Mouse (Mus musculus): Measurements from ENCODE around the gene Rbak. TPM values are rescaled to one million over a fixed set of nuclear protein-coding genes. Genes with fewer than 3 reads are reported as not detected.
"Not testable (repeated sequence)": the region's sequence is repeated elsewhere in the genome, so short reads cannot be mapped to it uniquely, and the experiment has no call there.

Gene Rbak
- 1.5 and 2.4 TPM in 2 replicates for polyA plus RNA-seq (2012; ENCODE audit: insufficient read depth, insufficient read length, missing spikeins)

DNA sequence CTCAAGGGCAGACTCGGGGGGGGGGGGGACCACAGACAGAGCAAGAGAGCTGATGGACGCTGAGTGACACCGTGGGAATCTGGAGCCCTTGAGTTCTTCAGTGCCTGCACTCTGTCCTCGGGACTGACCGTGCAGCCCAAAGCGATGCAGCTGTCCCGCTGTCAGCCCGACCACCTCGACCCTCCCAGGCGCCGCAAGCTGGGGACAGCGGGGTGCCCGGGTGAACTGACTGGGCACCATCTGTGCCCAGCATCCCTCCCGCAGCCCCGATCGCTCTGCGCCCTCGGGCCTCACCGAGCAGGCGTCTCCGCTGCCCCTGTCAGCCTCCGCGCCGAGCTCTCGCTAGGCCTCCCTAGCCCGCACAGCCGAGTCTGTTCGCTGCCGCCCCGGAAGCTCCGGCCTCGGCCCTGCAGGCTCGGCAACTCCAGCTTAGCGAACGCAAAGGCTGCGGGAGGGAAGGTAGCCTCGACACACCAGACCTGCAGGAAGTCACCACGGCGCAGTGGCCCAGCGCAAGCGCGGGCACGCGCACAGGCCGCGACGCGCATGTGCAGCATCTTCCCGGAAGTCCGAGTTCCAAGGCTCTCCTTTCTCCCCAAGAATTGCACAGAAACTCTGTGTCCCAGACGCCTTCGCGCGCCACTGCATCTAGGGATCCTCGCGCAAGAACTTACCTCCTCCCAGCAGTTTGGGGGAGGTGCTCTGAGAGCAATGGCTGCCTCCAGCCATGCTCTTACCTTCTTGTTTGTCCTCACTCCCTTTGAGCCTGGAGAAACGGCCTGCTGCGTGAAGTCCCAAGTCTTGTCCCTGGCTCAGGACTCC, at the start of gene Rbak, which contains the start of gene Spdye4b:
Gene Rbak, minus strand, starts transcription at position 521 of the 822 bp plus-strand sequence.
Gene Spdye4b, plus strand, starts transcription at position 763 of the 822 bp plus-strand sequence.
- H3K27ac ChIP-seq (replicated peaks; ENCODE audit: low read depth, low read length): peak within 1 kb of the TSS; percentile 32; the same call in 1 of the 2 replicates
- peak within 1 kb of the TSS; percentile 86 for H3K4me3 ChIP-seq (ENCODE audit: insufficient read depth, low read depth, low read length)
- no peaks in the 10 kb centered on the region; the same call in 1 of the 2 replicates for H3K4me1 ChIP-seq (ENCODE audit: control insufficient read depth, insufficient read depth, insufficient read length, low read length)

DNA sequence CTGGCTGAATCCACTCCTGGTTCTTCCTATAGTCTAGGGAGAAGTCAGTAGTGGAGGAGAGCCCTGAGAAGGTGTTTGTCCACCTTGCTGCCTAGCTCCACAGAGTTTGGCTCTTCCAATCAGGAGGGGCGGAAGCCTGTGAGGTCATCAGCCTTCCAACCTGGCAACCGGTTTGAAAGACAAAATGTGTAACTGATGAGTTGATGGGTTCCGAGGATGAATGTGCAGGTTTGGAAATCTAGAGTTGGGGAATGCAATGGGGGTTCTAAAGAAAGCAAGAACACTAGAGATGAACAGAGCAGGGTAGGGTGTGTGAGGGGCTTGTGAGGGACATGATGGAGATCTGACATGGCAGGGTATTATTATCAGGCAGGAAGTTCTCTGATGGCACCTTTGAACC, 46.2 kb upstream of the Rbak start, which contains the start of gene Spdye4a:
Gene Spdye4a, minus strand, starts transcription at position 101 of the 400 bp plus-strand sequence.
- Histone ChIP-seq H3K27ac (replicated peaks; ENCODE audit: low read depth, low read length) (no peak within 1 kb of the TSS), H3K4me1 (ENCODE audit: control insufficient read depth, insufficient read depth, insufficient read length, low read length) (no peaks in the 10 kb centered on the region), H3K4me3 (ENCODE audit: insufficient read depth, low read depth, low read length) (no peak within 1 kb of the TSS)

GRCm38 (mm10) chr5:143222287-143222686, 41.7 kb upstream of the Rbak start:
- Histone ChIP-seq H3K4me1 (ENCODE audit: control insufficient read depth, insufficient read depth, insufficient read length, low read length) (no peaks in the 10 kb centered on the region), H3K27ac (replicated peaks; ENCODE audit: low read depth, low read length) (no peak overlapping the region), H3K4me3 (ENCODE audit: insufficient read depth, low read depth, low read length) (no peak overlapping the region)

GRCm38 (mm10) chr5:143220996-143221395, 40.4 kb upstream of the Rbak start:
- Histone ChIP-seq H3K4me3 (ENCODE audit: insufficient read depth, low read depth, low read length) (no peak overlapping the region), H3K4me1 (ENCODE audit: control insufficient read depth, insufficient read depth, insufficient read length, low read length) (no peaks in the 10 kb centered on the region), H3K27ac (replicated peaks; ENCODE audit: low read depth, low read length) (no peak overlapping the region)

- Histone ChIP-seq H3K4me3 (ENCODE audit: insufficient read depth, low read depth, low read length) (no peak overlapping the region), H3K27ac (replicated peaks; ENCODE audit: low read depth, low read length) (no peak overlapping the region), H3K4me1 (ENCODE audit: control insufficient read depth, insufficient read depth, insufficient read length, low read length) (no peaks in the 10 kb centered on the region)
These were observed 33.3 kb upstream of the Rbak start for GRCm38 (mm10) chr5:143213832-143214231.

DNA sequence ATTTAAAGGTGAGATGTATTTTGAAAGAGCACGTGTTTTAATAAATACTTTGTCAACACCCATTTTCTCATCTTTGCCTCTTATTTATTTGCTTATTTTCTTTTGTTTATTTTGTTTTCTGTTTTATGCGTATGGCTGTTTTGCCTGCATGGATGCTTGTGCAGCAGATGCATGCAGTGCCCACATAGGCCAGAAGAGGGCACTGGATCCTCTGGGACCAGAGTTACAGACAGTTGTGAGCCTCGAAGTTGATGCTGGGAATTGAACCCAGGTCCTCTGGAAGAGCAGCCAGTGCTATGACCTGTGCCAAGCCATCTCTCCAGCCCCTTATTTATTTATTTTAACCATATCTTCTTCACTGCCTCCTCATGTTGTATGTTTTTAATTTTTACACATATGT, 24.4 kb upstream of the Rbak start:
- Histone ChIP-seq H3K4me1 (ENCODE audit: control insufficient read depth, insufficient read depth, insufficient read length, low read length) (no peaks in the 10 kb centered on the region), H3K4me3 (ENCODE audit: insufficient read depth, low read depth, low read length) (no peak overlapping the region), H3K27ac (replicated peaks; ENCODE audit: low read depth, low read length) (no peak overlapping the region)

DNA sequence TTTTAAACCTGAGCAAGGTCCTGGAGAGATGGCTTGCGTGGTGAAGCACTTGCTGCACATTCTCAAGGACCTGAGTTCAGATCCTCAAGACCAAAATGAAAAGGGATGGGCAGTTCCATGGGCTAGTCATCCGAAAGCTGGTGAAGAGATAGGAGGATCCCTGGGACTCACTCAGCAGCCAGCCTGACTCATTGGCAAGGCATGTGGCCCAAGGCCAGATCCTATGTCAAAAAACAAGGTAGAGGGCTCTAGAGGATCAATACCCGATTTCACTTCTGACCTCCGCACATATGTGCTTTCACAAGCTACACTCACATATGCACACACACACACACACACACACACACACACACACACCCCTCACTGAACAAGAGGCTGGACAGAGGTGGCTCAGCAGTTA, 15.9 kb upstream of the Rbak start:
- Histone ChIP-seq H3K27ac (replicated peaks; ENCODE audit: low read depth, low read length) (no peak overlapping the region), H3K4me1 (ENCODE audit: control insufficient read depth, insufficient read depth, insufficient read length, low read length) (no peaks in the 10 kb centered on the region), H3K4me3 (ENCODE audit: insufficient read depth, low read depth, low read length) (no peak overlapping the region)

- Histone ChIP-seq H3K4me3 (ENCODE audit: insufficient read depth, low read depth, low read length) (no peak overlapping the region), H3K27ac (replicated peaks; ENCODE audit: low read depth, low read length) (no peak overlapping the region)
These were observed 14.6 kb upstream of the Rbak start for GRCm38 (mm10) chr5:143195166-143195565.

GRCm38 (mm10) chr5:143194747-143195146, 14.2 kb upstream of the Rbak start:
- not testable (repeated sequence) for H3K27ac ChIP-seq (replicated peaks; ENCODE audit: low read depth, low read length); H3K4me3 ChIP-seq (ENCODE audit: insufficient read depth, low read depth, low read length); H3K4me1 ChIP-seq (ENCODE audit: control insufficient read depth, insufficient read depth, insufficient read length, low read length)

More at GRCm38 (mm10) chr5:143195166-143195565, 14.6 kb upstream of the Rbak start:
- H3K4me1 ChIP-seq (ENCODE audit: control insufficient read depth, insufficient read depth, insufficient read length, low read length): no peaks in the 10 kb centered on the region

GRCm38 (mm10) chr5:143192806-143193205, 12.2 kb upstream of the Rbak start:
- Histone ChIP-seq H3K4me1 (ENCODE audit: control insufficient read depth, insufficient read depth, insufficient read length, low read length) (no peaks in the 10 kb centered on the region), H3K27ac (replicated peaks; ENCODE audit: low read depth, low read length) (no peak overlapping the region), H3K4me3 (ENCODE audit: insufficient read depth, low read depth, low read length) (no peak overlapping the region)

- H3K27ac ChIP-seq (replicated peaks; ENCODE audit: low read depth, low read length); H3K4me1 ChIP-seq (ENCODE audit: control insufficient read depth, insufficient read depth, insufficient read length, low read length); H3K4me3 ChIP-seq (ENCODE audit: insufficient read depth, low read depth, low read length): not testable (repeated sequence)
These were observed 7.4 kb upstream of the Rbak start for GRCm38 (mm10) chr5:143188014-143188413.

- no peaks in the 10 kb centered on the region; the same call in 1 of the 2 replicates for H3K4me1 ChIP-seq (ENCODE audit: control insufficient read depth, insufficient read depth, insufficient read length, low read length)
- H3K27ac ChIP-seq (replicated peaks; ENCODE audit: low read depth, low read length): no peak overlapping the region
- no peak overlapping the region for H3K4me3 ChIP-seq (ENCODE audit: insufficient read depth, low read depth, low read length)
These were observed 1.4 kb downstream of the Rbak start for GRCm38 (mm10) chr5:143179179-143179578.

- no peak overlapping the region for H3K27ac ChIP-seq (replicated peaks; ENCODE audit: low read depth, low read length)
- H3K4me3 ChIP-seq (ENCODE audit: insufficient read depth, low read depth, low read length): no peak overlapping the region
- H3K4me1 ChIP-seq (ENCODE audit: control insufficient read depth, insufficient read depth, insufficient read length, low read length): no peaks in the 10 kb centered on the region; the same call in 1 of the 2 replicates
These were observed 2.9 kb downstream of the Rbak start for GRCm38 (mm10) chr5:143177541-143178200.

GRCm38 (mm10) chr5:143175970-143176369, 4.6 kb downstream of the Rbak start:
- Histone ChIP-seq H3K4me3 (ENCODE audit: insufficient read depth, low read depth, low read length) (no peak overlapping the region), H3K4me1 (ENCODE audit: control insufficient read depth, insufficient read depth, insufficient read length, low read length) (no peaks in the 10 kb centered on the region; the same call in 1 of the 2 replicates), H3K27ac (replicated peaks; ENCODE audit: low read depth, low read length) (no peak overlapping the region)

- H3K4me3 ChIP-seq (ENCODE audit: insufficient read depth, low read depth, low read length): no peak overlapping the region
- no peak overlapping the region for H3K27ac ChIP-seq (replicated peaks; ENCODE audit: low read depth, low read length)
These were observed 15.0 kb downstream of the Rbak start for GRCm38 (mm10) chr5:143165508-143166070.

More at GRCm38 (mm10) chr5:143165508-143166070, 15.0 kb downstream of the Rbak start:
- 0 out of 2 replicates have a peak, but pooled peaks cover 4% of the 10 kb centered on the region for H3K4me1 ChIP-seq (ENCODE audit: control insufficient read depth, insufficient read depth, insufficient read length, low read length)

Data from brown adipose tissue, adult 24 weeks (tissue).